Mouse (Mus musculus) gastrocnemius, postnatal 4 days (tissue): ENCODE measurements around the gene Actrt2. TPM values are rescaled to one million over a fixed set of nuclear protein-coding genes. Genes with fewer than 3 reads are reported as not detected.

ENCODE experiments used
- DNase-seq, 2 experiments: peaks; one replicate each; pipeline ENCODE4 v3.0.0; 2021 to 2022; ENCODE audit warnings: low spot score in 2 of 2, mixed read lengths in 2 of 2
- total RNA-seq, 2 experiments: library from RNA; stranded (reverse); gene quantifications; 2 replicates each; pipeline ENCODE4 v1.2.3; 2021

Actrt2 gene
- total RNA-seq, 2 experiments from 2014 or later = not detected

GRCm38 (mm10) chr4:154693348-154694015 is 25.8 kb upstream of the Actrt2 start:
- no peak for DNase-seq

DNA sequence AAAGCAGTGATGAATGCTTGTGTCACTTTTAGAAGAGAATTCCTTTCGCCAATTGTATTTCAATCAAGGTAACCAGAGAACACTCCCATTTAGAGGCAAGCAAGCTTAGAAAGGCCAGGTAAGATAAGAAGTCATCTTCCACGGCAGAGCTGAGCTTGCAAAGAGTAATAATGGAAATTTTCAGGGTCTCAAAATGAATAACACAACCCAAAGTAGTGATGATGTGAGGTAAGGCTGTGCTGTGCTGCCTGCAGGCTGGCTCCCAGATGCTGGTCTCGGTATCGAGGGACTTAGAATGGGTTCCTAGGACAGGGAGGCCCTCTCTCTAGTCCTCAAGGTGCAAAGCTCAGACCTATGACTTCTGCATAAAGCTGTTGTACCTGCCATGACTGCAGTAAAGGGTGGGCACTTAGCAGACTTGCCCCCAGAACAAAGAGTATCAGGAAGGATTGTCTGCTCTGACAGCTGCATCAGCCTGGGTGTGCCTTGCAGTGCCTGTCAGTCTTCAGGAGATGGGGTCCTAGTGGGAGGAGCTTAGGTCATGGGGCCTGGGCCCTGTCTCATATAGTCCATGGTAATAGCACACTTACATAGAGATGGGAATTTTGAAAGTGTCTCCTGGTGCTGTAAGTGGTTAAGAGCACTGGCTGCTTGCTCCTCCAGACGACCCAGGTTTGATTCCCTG is 15.5 kb upstream of the Actrt2 start:
- no peak for DNase-seq

- no peak for DNase-seq
These were observed 14.6 kb upstream of the Actrt2 start for GRCm38 (mm10) chr4:154682311-154682710.

DNA sequence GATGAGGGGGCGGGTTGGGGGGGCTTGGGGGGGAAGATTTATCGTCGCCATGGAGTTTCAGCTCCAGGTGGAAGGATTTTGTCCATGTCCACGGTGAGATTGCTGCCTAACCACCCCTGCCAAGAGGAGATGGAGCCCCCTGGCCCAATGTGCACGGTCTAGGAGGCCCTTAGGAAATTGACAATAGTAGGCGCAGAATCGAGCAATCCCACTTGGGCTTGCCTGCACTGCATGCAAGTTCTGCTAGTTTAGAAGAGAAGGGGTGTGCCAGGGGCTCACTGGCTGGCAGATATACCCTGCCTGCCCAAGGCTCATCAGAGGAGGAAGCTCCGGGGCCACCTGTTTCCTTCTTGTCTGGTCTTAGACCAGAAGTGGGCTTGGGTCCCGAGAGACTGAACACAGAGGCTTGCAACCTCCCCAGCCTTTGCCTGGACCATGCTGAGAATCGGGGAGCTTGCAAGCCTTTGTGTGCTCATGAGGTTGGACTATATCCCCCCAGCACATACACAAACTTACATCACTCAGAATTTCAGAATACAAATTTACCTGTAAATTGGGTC is 7.9 kb upstream of the Actrt2 start:
- DNase-seq = no peak

DNA sequence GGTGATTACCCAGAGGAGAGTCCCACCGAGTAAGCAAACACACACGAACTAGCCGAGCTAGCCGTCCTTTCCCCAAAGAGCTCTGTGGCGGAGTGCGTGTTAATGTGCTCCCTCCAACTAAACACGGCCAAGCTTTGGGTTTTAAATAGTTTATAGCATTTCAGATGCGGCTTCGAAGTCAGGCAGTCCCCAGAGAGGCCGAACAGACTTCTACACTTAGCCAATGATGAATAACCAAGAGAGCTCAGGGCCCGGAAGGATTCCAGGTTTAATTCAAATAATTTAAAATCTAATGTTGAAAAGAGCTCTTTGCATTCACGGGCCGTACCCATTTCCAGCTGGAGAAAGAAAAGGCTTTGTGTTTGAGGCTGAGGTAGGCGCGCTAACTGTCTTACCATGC is 7.3 kb upstream of the Actrt2 start:
- DNase-seq = no peak

GRCm38 (mm10) chr4:154674541-154674940 is 6.9 kb upstream of the Actrt2 start:
- peak in 1 of 2 experiments; percentile 59 for DNase-seq

DNA sequence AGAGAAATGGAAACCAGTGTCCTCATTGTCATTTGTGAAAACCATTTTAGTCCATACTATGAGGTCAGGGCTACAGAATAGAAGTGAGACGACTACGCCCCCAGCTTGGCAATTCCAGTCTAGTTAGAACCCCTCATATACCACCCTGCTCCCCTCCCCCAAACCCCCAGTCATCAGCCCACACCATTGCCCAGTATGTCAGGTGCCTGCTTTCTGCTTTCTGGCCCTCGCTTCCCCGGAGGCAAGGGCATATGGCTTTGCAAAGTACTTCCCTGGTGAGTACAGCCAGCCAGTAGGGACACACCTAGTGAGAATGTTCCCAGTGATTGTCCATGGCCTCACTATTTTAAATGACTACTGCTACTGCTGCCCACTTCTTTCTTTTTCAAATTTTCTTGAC is 6.3 kb upstream of the Actrt2 start:
- DNase-seq = no peak

DNA sequence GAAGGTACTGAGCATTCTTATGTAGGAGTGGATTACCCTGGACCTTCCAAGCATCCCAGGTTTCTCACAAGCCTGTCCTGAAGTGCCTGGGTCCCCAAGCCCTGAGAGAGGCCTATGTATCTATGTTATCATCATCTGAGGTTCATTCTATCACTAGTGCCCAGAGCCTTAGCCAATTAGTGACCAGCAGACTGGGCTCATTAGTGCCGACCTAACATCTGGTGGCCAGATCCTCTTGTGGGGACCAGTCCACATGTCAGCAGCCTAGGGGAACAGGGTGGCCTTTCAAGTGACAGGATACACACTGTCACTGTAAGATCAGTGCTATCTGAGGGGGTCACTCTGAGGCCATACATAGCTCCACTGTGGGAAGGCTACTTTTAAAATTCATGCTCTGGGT is 4.4 kb upstream of the Actrt2 start:
- no peak for DNase-seq

- DNase-seq = no peak
These were observed 3.7 kb upstream of the Actrt2 start for GRCm38 (mm10) chr4:154671232-154671912.

GRCm38 (mm10) chr4:154662681-154663215 is 4.9 kb downstream of the Actrt2 start:
- DNase-seq = no peak

DNA sequence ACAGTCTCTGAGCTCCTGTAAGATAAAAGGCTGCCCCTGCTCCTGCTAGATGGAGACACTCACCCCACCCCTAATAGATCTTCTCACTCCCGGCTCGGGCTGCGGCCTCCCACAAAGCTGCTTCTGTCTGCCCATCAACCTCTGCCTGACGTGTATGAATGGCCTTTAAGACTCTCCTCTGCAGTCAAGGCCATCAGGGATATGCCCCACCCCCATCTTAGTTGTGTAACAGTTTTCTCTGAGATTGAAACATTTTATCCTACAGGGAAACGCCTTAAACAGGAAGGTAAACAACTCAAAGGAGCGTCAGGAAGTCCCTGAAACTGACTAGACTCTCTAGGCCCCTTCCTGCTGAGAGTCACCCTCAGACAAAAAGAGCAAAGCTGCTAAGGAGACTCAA is 6.4 kb downstream of the Actrt2 start:
- DNase-seq = no peak

- no peak for DNase-seq
These were observed 7.6 kb downstream of the Actrt2 start for GRCm38 (mm10) chr4:154660025-154660424.

- peak in 1 of 2 experiments; percentile 53 for DNase-seq
These were observed 12.3 kb downstream of the Actrt2 start for GRCm38 (mm10) chr4:154655134-154655910.

- no peak for DNase-seq
These were observed 15.2 kb downstream of the Actrt2 start for GRCm38 (mm10) chr4:154652494-154652893.

DNA sequence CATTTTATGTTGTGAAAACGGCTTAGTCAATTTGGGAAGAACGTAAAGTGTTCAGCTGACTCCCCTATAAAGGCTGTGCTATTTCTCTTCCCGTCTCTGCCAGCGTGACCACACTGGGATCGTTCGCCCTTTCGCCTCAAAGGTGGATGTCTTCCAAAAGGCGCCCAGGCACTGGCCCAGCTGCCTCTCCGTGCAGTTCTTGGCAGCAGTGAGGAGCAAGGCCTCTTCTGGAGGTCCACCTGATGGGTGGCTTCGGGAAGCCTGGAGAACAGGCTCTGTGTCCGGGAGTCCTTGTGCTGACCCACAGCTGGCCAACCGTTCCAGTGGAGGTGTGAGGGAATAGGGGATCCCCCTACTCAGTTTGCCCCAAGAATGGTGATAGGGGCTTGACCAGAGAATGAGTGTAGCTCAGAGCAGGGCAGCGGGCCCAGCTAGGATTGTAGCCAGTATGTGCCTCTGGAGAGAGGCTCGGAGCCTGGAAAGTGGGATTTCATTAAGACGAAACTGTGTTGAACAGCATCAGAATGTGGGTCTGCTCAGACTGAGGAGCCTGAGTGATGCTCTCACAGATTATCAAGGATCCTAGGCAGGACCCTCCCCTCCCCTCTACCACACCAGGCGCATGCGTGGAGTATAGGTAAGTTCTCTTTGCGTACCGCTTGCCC is 18.5 kb downstream of the Actrt2 start:
- DNase-seq = peak in 1 of 2 experiments; percentile 38

DNA sequence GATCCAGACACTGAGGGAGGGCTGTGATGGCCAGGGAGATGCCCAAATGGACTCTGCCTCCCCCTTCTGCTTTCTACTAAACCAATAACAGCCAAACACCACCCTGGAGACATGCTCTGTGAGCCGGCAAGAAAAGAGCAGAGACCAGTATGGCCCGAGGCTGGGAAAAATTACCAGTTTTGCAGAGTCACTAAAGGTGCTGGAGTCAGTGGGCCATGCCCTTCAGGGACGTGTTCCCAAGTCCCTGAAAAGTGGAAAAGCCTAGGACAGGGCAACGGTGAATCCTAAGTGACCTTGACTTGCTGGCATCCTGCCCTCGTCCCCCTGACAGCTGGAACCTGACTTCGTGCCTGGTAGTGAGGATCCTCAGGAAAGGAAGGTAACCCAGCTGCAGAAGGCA is 25.2 kb downstream of the Actrt2 start:
- DNase-seq = no peak

DNA sequence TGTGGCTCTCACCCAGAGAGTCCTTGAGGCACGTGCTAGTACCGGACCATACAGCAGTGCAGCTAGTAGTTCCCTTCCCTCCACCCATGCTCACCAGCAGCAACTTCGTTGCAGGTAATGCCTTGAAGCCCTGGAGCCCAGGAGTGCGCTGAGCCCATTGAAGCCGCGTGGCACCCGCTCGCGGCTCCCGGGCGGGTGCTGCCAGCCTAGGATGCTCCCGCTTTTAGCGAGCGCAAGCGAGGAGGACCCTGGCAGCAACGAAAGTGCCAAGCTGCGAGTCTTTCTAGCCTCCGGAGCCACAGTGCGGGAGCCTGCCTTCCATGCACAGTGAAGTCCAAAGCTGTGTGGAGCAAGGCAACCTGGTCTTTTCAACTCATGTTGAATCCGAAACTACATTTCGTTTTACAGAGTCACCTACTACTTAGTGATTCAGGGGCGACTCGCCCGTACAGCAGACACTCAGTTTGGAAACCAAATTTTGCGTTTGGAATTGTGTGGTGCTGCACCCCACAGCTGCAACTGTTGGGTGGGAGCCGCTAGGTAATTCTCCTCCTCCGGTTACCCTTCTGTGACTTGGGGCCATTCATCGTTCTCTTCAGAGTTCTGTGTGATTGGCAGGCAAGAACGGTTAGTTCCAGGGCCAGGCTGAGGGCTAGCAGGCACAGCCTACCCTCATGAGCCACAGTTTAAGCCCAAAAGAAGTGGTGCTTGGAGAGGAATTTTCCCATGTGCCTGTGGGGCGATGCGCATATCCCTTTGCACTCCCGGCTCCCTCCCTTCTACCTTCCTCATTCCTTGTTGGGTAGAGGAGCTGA is 26.2 kb downstream of the Actrt2 start:
- no peak for DNase-seq

DNA sequence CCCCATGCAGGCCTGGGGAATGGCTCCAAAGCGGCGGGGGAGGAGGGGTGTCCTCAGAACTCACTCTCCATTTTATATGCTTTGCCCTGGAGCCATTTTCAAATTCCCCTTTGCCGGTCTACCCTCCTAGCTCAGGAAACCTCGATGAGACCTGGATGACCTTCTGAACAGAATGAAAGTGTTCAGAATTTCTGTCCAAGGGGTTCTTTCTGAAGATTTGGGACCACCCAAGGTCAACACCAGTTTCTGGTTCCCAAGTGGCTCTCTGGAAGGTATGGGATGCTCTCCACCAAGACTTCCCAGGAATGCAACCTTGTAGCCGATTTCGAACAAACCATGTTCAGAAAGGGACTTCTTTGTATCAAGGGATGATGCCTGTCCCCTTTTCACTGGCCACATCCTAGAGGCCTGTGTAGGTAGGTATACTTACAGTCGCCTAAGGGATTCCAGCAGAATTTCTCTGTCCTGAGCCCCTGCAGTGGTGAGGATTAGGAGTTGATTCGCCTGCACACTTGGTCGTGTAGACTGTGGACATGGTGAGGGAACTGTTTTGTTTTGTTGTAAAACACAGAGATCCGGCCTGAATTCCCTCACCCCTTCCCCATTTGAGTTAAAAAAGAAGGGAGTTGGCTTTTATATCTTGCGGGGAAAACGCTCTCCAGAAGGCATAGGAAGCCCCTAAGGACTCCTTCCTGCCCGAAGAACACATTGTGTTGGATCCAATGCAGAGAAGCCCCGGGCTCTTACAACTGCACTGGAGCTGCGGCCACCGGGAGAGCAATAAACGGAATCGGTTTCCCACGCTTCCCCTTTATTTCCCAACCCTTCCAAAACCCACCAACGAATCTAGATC is 27.0 kb downstream of the Actrt2 start:
- no peak for DNase-seq
